Mouse (Mus musculus) naive thymus-derived CD4-positive, alpha-beta T cell, adult 2 months (primary cell): ENCODE measurements at regions not wholly inside any gene's neighbourhood (a gene's known extent, or its start where the extent isn't known, plus 50 kb on each side); places are given as distances from the start of the nearest gene placed in this dataset.
"Not testable (repeated sequence)": the region's sequence is repeated elsewhere in the genome, so short reads cannot be mapped to it uniquely, and the experiment has no call there.

Source experiments
- DNase-seq: peaks from one replicate; pipeline ENCODE4 v3.0.0-alpha.2; 2011; ENCODE audit warnings: low read depth

DNA sequence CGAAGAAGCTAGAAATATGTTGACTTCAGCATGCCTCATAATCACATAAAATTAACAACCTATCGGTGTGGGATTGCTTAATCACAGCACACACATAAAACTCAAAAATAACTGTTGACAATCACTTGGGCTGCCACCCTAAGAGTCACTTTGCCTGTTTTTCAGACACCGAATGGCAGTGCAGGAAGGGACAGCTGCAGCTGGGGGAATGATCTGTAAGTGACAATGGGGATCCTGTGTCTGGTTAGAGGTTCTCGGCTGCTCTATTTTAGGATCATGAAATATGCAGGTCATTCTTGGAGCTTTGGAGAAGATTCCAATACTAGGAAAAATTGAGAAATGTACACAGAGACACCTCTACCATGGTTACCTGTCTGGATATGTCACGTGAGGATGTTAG is 54.4 kb upstream of the Tcf12 start:
- DNase-seq, result no peak

GRCm38 (mm10) chr9:72166611-72167010 is 54.9 kb upstream of the Tcf12 start:
- DNase-seq, result no peak

- no peak for DNase-seq
Measured at GRCm38 (mm10) chr9:72169231-72169630, 57.6 kb upstream of the Tcf12 start.

GRCm38 (mm10) chr9:72169728-72170188 is 58.1 kb upstream of the Tcf12 start:
- peak; percentile 7 for DNase-seq

GRCm38 (mm10) chr9:72170235-72170634 is 58.6 kb upstream of the Tcf12 start:
- no peak for DNase-seq

- DNase-seq, result no peak
Measured at GRCm38 (mm10) chr9:72172331-72172730, 60.7 kb upstream of the Tcf12 start.

- no peak for DNase-seq
Measured at GRCm38 (mm10) chr9:72180972-72181371, 69.3 kb upstream of the Tcf12 start.

GRCm38 (mm10) chr9:72183336-72183735 is 71.7 kb upstream of the Tcf12 start:
- DNase-seq, result no peak

- no peak for DNase-seq
Measured at GRCm38 (mm10) chr9:72183925-72184324, 72.3 kb upstream of the Tcf12 start.

DNA sequence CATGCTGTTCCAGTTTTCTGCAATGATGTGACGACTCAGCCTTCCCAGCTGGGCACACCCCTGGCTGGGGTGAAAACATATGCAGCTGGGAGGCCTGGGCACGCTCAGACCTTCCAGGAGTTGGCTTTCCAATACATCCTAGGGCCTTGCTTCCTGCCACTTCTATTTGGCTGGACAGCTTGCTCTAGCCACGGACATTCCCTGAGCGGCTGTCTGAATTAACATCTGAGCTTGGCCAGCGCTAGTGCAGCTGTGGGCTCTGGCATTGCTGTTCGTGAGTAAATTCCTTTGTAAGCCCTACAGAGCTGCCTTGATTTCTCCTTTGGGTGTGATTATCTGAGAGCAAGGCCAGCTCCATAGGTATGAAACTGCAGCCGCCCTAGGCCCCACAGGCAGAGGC is 78.2 kb upstream of the Tcf12 start:
- DNase-seq, result no peak

DNA sequence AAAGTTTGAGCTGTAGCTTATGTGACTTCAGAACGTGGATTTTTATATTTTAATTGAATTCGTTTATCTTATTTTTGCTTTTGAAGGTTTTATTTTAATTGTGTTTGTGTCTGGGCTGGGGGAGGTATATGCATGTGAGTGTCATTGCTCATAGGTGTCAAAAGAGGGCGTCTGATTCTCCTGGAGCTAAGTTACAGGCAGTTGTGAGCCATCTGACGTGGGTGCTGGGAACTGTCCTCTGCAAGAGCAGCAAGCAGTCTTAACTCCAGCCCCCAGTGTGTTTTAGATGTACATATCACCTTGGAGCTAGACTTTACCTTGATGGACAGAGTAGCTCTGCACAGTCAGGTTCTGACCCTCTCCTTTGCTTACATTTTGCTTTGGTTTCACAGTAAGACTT is 79.0 kb upstream of the Tcf12 start:
- no peak for DNase-seq

- DNase-seq, result no peak
Measured at GRCm38 (mm10) chr9:72191091-72191490, 79.4 kb upstream of the Tcf12 start.

DNA sequence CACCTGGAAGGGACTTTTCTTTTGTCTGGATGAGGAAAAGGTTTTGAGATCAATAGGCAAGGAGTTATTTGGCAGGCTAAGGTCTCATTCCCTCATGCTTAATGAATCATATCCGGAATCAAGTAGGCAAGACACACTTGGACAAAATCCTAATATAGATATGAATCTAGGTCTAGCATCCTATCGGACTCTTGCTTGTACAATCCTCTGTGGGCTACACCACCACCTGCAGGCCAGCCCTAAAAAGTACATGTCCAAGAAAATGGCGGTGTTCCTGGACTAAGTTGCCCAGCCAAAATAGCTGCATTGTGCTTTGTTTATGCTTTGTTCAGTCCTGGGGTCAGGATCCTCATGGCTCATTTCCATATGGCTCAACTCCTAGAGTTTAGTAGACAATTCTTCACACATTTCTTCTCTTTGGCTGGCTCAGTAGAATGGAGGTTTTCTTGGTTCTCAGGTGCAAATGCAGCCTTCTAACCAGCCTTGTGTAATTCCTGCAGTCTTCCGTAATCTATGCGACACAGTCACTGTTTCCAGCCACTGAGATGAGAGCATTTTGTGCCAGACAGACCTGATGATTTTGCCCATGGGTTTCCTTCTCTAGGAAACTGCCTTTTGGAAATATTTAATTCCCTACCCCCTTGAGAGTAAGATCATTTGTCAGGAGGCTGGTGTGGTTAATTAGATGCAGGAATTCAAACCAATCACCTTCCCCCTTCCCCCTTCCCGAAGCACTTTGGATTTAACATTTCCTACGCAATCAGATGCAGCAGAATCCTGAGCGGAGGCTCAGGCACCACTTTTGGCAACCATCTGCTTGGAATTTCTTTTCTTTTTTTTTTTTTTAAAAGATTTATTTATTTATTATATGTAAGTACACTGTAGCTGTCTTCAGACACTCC is 80.6 kb upstream of the Tcf12 start:
- DNase-seq, result peak; percentile 64

GRCm38 (mm10) chr9:72192953-72193337 is 81.3 kb upstream of the Tcf12 start:
- not testable (repeated sequence) for DNase-seq

GRCm38 (mm10) chr9:72195348-72195747 is 79.3 kb upstream of the Zfp280d start:
- no peak for DNase-seq

GRCm38 (mm10) chr9:72196626-72197330 is 77.9 kb upstream of the Zfp280d start:
- DNase-seq, result no peak

DNA sequence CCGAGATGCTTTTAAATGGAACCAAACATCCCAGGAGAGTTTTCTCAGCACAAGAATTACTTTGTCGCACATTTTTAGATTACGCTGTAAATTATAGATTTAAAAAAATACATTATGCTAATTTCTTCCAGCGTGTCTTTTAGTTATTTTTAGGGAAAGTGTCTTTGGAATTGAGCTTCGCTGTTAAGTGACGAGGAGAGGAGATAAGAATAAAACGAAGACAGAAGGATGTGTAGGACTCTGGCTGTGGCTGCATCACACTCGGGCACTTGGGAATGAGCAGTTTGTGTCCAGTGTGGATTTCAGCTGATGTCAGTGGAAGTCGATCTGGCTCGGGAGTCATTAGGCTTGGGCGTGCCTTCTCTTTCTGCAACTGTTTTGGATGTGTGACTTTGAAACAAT is 77.3 kb upstream of the Zfp280d start:
- DNase-seq, result no peak

- DNase-seq, result no peak
Measured at GRCm38 (mm10) chr9:72198976-72199375, 75.7 kb upstream of the Zfp280d start.

- no peak for DNase-seq
Measured at GRCm38 (mm10) chr9:72204357-72204905, 70.2 kb upstream of the Zfp280d start.

DNA sequence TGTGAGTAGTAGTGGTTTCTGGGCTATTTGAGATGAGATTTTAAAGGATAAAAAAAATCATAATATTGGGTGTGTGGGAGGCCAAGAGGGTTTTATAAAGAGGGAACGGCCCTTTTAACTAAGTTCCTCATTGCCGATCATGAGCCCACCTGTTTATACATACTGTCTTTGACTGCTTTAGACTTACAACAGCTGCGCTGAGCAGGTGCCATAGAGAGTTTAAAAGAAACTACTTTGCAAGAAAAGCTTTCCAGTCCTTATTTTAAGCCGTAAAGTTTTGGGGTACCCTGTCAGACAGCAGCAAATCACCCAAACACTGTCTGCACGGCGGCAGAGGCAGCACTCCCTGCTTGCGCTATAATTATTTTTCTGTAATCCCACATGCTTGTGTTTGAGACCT is 68.8 kb upstream of the Zfp280d start:
- no peak for DNase-seq

GRCm38 (mm10) chr9:72206911-72207310 is 67.7 kb upstream of the Zfp280d start:
- DNase-seq, result no peak

- no peak for DNase-seq
Measured at GRCm38 (mm10) chr9:72208296-72208695, 66.4 kb upstream of the Zfp280d start.
